Mouse (Mus musculus): ENCODE results near the gene Rora.

DNA sequence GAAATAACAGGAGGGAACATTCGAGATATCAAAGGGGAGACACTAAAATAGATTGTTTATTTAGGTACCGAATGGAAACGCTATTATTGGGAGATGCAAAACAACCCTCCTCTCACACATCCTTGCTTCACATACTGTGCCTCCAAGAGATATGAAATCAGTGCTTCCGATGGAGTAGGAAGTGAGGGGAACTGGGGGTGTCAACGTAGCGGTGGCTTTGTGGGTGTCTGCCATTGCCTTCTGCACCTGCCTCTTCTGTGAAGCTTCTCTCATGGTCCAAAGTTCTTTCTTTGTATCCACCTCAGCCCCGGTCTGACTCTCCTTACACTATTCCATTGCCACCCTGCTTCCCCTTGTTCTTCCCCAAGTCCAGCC, 472.2 kb downstream of the Rora start:
- TF ChIP-seq MYOG (IDR thresholded peaks at IDR 0.05; ENCODE audit: control insufficient read depth, extremely low read depth, insufficient read length), result no peak
- no peak for TF ChIP-seq CTCF (IDR thresholded peaks at IDR 0.05; ENCODE audit: control insufficient read depth, insufficient read depth, insufficient read length)
